Mouse (Mus musculus) forebrain, embryonic 16.5 days (tissue): ENCODE data around the gene Art3. TPM values are rescaled to one million over a fixed set of nuclear protein-coding genes. Genes with fewer than 3 reads are reported as not detected.

Source experiments
- ATAC-seq: fragments of 200-750 bp; cut with Nextera tagmentation; 2 replicates; pipeline ENCODE4 v1.8.0; 2017; ENCODE audit warnings: mild to moderate bottlenecking, moderate library complexity
- H3K27ac ChIP-seq: fragments of 300-500 bp; sonication (generic); 2 replicates; pipeline ENCODE4 v1.5.1; 2014; ENCODE audit warnings: low read length, control low read depth
- H3K27me3 ChIP-seq: fragments of 300-500 bp; sonication (generic); replicated peaks from 2 replicates; pipeline ENCODE4 v1.6.1; 2014; ENCODE audit warnings: low read length; ENCODE audit not compliant: control insufficient read depth, insufficient read depth
- H3K36me3 ChIP-seq: fragments of 300-500 bp; sonication (generic); 2 replicates; pipeline ENCODE4 v1.6.1; 2014; ENCODE audit not compliant: control insufficient read depth, insufficient read depth
- H3K4me1 ChIP-seq: fragments of 300-500 bp; sonication (generic); replicated peaks from 2 replicates; pipeline ENCODE4 v1.6.1; 2014; ENCODE audit warnings: low read length; ENCODE audit not compliant: control insufficient read depth, insufficient read depth
- H3K4me2 ChIP-seq: fragments of 300-500 bp; sonication (generic); 2 replicates; pipeline ENCODE4 v1.6.1; 2014; ENCODE audit warnings: mild to moderate bottlenecking, low read length, control low read depth
- H3K4me3 ChIP-seq: fragments of 300-500 bp; sonication (generic); replicated peaks from 2 replicates; pipeline ENCODE4 v1.5.1; 2014; ENCODE audit warnings: mild to moderate bottlenecking, low read length, control low read depth
- H3K9ac ChIP-seq: fragments of 300-500 bp; sonication (generic); replicated peaks from 2 replicates; pipeline ENCODE4 v1.6.1; 2014; ENCODE audit warnings: low read depth, low read length, control low read depth
- H3K9me3 ChIP-seq: fragments of 300-500 bp; sonication (generic); 2 replicates; pipeline ENCODE4 v1.6.1; 2016; ENCODE audit warnings: low read length; ENCODE audit not compliant: control insufficient read depth
- WGBS: fragments of 180-500 bp; shearing (Covaris S2); extraction: QIAGEN DNeasy Blood & Tissue Kit; methylation state at CpG from one replicate; pipeline ENCODE4 v1.1.7; 2014; 5-methylcytosine and 5-hydroxymethylcytosine counted together
- polyA plus RNA-seq: library from polyadenylated mRNA; unstranded; fragments of >200 nt; fragmentation: Nextera tagmentation; extraction: Ambion mirVana; gene quantifications from 2 replicates; pipeline ENCODE4 v1.2.1, GENCODE M21; 2015

The Art3 gene
- polyA plus RNA-seq, 1 experiment from 2014 or later = 3.5 TPM

GRCm38 (mm10) chr5:92441494-92441893, 109.9 kb downstream of the Art3 start:
- H3K4me2 ChIP-seq = no peak overlapping the region
- H3K27ac ChIP-seq = no peak overlapping the region
- H3K27me3 ChIP-seq = no peaks in the 10 kb centered on the region
- H3K36me3 ChIP-seq = peaks cover 9% of the 10 kb centered on the region
- H3K9me3 ChIP-seq = no peaks in the 10 kb centered on the region
- no peak overlapping the region for H3K4me3 ChIP-seq
- H3K4me1 ChIP-seq = no peaks in the 10 kb centered on the region
- ATAC-seq = no peak
- WGBS = 79% methylated on average over 5 of the region's 5 CpGs
- H3K9ac ChIP-seq = no peak overlapping the region

- no peak for ATAC-seq
- Histone ChIP-seq H3K9me3 (no peaks in the 10 kb centered on the region), H3K9ac (no peak overlapping the region), H3K4me2 (no peak overlapping the region), H3K27ac (no peak overlapping the region), H3K4me3 (no peak overlapping the region), H3K27me3 (no peaks in the 10 kb centered on the region), H3K4me1 (no peaks in the 10 kb centered on the region), H3K36me3 (peaks cover 20% of the 10 kb centered on the region)
- 92% methylated on average over 7 of the region's 7 CpGs for WGBS
Observed at GRCm38 (mm10) chr5:92442914-92443313, 111.3 kb downstream of the Art3 start.

GRCm38 (mm10) chr5:92445016-92445415, 113.4 kb downstream of the Art3 start:
- no peaks in the 10 kb centered on the region for H3K27me3 ChIP-seq
- no peak overlapping the region for H3K4me3 ChIP-seq
- no peak overlapping the region for H3K4me2 ChIP-seq
- H3K4me1 ChIP-seq = no peaks in the 10 kb centered on the region
- no peak for ATAC-seq
- H3K9me3 ChIP-seq = no peaks in the 10 kb centered on the region
- H3K36me3 ChIP-seq = peaks cover 32% of the 10 kb centered on the region
- no peak overlapping the region for H3K27ac ChIP-seq
- WGBS = 97% methylated on average over 2 of the region's 2 CpGs
- no peak overlapping the region for H3K9ac ChIP-seq

GRCm38 (mm10) chr5:92446736-92447135, 115.1 kb downstream of the Art3 start:
- Histone ChIP-seq H3K4me3 (no peak overlapping the region), H3K27ac (no peak overlapping the region), H3K27me3 (no peaks in the 10 kb centered on the region), H3K9me3 (no peaks in the 10 kb centered on the region), H3K36me3 (peaks cover 43% of the 10 kb centered on the region), H3K9ac (no peak overlapping the region), H3K4me1 (no peaks in the 10 kb centered on the region), H3K4me2 (no peak overlapping the region)
- no peak for ATAC-seq
- WGBS = 95% methylated on average over 5 of the region's 5 CpGs

- Histone ChIP-seq H3K4me1 (no peaks in the 10 kb centered on the region), H3K9ac (no peak overlapping the region), H3K27me3 (no peaks in the 10 kb centered on the region), H3K36me3 (peaks cover 44% of the 10 kb centered on the region), H3K4me2 (no peak overlapping the region), H3K27ac (no peak overlapping the region), H3K9me3 (no peaks in the 10 kb centered on the region), H3K4me3 (no peak overlapping the region)
- no peak for ATAC-seq
- 95% methylated on average over 5 of the region's 5 CpGs for WGBS
Observed at GRCm38 (mm10) chr5:92452876-92453275, 121.2 kb downstream of the Art3 start.

- 88% methylated on average over 2 of the region's 2 CpGs for WGBS
- Histone ChIP-seq H3K27me3 (no peaks in the 10 kb centered on the region), H3K27ac (no peak overlapping the region), H3K9me3 (no peaks in the 10 kb centered on the region), H3K4me2 (no peak overlapping the region), H3K36me3 (peaks cover 20% of the 10 kb centered on the region), H3K9ac (no peak overlapping the region), H3K4me3 (no peak overlapping the region), H3K4me1 (no peaks in the 10 kb centered on the region)
- ATAC-seq = no peak
Observed at GRCm38 (mm10) chr5:92457410-92457809, 125.8 kb downstream of the Art3 start.

- WGBS = 50% methylated on average over 5 of the region's 5 CpGs
- H3K4me3 ChIP-seq = no peak overlapping the region
Observed at GRCm38 (mm10) chr5:92458726-92459125, 127.1 kb downstream of the Art3 start.

GRCm38 (mm10) chr5:92461321-92461720, 129.7 kb downstream of the Art3 start:
- peaks cover 4% of the 10 kb centered on the region for H3K36me3 ChIP-seq
- WGBS = 19% methylated on average over 5 of the region's 5 CpGs
- ATAC-seq = no peak
- H3K9ac ChIP-seq = no peak overlapping the region
- no peak overlapping the region for H3K4me2 ChIP-seq
- H3K27me3 ChIP-seq = no peaks in the 10 kb centered on the region
- H3K4me3 ChIP-seq = no peak overlapping the region
- no peaks in the 10 kb centered on the region for H3K9me3 ChIP-seq
- no peaks in the 10 kb centered on the region for H3K4me1 ChIP-seq
- no peak overlapping the region for H3K27ac ChIP-seq

More at GRCm38 (mm10) chr5:92458726-92459125, 127.1 kb downstream of the Art3 start:
- Histone ChIP-seq H3K27ac (no peak overlapping the region), H3K4me2 (no peak overlapping the region), H3K9me3 (no peaks in the 10 kb centered on the region), H3K27me3 (no peaks in the 10 kb centered on the region), H3K4me1 (no peaks in the 10 kb centered on the region), H3K36me3 (peaks cover 11% of the 10 kb centered on the region), H3K9ac (no peak overlapping the region)
- no peak for ATAC-seq
